Mouse (Mus musculus) spleen, adult 18-20 months (tissue): ENCODE results near the gene 2510009E07Rik.

Experiments used
- DNase-seq, 2 experiments: peaks; one replicate each; pipeline ENCODE4 v3.0.0; 2022; ENCODE audit warnings: mixed read lengths in 2 of 2

The 2510009E07Rik gene

DNA sequence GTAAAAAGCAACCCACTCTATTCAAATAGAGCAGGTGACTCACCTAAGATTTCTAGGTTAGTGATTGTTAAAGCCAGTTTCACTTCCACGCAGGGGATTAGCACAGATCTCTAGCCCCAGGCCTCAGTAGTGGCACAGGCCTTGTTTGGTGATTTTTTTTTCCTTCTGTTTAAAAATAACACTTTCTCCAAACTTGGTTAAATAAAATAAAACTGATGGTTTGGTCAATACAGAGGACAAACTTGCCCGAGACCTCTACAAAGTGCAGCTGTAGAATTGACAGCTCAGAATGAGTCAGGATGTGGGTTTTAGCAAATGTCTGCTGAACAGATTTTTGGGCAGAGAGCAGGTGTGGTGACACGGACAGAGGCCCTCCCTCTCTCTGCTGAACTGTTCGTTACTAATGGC, 62.6 kb downstream of the 2510009E07Rik start:
- no peak for DNase-seq

DNA sequence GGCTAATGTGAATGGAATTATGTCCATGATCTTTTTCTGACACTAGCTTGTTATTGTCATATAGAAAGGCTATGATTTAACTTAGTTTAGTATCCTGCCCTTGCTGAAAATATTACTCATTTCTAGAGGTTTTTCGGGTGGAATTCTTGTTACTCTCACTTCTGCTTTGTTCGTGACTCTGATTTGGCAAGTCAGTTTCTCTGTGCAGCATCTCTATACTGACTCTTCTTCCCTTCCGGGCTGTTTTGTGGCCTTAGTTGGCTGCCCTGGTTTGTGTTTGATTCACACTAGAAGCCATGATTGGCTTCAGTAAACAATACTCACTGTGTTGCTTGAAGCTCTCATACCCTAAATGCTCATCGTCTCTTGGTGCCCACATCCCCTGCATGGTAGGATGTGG, 63.9 kb downstream of the 2510009E07Rik start:
- no peak for DNase-seq

DNA sequence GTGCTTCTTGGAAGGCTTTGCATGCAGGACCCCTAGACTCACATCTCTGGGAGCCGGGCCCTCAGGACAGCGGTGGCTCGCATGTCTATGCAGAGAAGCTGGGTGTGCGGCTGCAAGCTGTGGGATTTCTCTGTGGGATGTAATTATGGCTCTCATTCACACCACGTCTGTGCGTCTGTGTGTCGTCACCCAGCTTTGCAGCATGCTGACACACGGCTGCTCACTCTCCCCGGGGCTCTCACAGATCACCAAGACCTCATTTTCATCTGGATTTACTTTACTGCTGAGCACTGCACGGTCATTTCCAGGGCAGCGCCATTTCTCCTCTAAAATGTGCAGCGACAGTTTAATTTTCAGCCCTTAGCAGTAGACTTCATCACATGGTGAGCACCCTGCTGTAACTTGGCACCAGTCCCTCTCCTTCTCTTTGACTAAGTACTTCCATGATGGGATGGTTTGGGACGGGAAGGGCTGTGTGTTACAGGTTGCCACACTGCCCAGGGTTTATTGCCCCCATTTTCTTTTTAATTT, 66.3 kb downstream of the 2510009E07Rik start:
- DNase-seq = no peak

GRCm38 (mm10) chr16:21627248-21627647, 67.2 kb downstream of the 2510009E07Rik start:
- DNase-seq = no peak

GRCm38 (mm10) chr16:21625784-21626634, 68.5 kb downstream of the 2510009E07Rik start:
- DNase-seq = no peak

DNA sequence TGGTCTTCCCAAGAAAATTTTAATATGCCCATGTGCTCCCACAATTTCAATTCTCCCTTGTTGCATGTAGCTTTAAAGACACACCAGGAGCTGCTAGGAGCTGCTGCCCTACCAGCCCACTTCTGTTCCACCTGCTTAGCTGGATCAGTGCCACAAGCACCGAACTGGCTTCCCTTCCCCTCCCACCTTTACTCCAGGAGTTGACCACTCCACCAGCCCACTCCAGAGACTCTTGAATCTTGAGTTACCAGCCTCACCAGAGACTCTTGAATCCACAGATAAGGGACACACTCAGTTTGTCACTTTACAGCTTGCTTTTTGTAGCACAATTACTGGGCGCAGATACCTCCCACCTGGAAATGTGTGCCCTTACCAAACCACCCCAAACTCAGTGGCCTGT, 73.8 kb downstream of the 2510009E07Rik start:
- no peak for DNase-seq

GRCm38 (mm10) chr16:21615802-21616201, 78.7 kb downstream of the 2510009E07Rik start:
- DNase-seq = no peak

- no peak for DNase-seq
Measured at GRCm38 (mm10) chr16:21610473-21610872, 84.0 kb downstream of the 2510009E07Rik start.

- DNase-seq = no peak
Measured at GRCm38 (mm10) chr16:21608176-21608865, 86.1 kb downstream of the 2510009E07Rik start.

DNA sequence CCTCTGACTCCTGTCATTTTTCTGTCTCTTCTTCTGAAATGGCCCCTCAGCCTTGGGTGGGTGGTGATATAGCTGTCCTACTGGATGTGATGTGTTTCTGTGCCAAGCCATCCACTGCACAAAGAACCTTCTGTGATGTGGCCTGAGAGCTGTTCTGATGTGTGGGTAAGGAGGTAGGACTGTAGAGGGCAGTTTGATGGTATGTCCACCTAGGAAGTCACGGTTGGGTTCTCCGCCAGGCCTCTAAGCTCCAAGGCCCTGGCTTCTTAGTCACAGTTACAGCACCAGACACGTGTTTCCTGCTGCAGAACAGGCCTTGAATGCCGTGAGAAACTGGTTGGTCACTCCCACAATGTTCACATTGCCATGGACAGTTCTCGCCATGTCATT, 86.8 kb downstream of the 2510009E07Rik start:
- DNase-seq = no peak

- DNase-seq = no peak
Measured at GRCm38 (mm10) chr16:21607021-21607650, 87.3 kb downstream of the 2510009E07Rik start.

DNA sequence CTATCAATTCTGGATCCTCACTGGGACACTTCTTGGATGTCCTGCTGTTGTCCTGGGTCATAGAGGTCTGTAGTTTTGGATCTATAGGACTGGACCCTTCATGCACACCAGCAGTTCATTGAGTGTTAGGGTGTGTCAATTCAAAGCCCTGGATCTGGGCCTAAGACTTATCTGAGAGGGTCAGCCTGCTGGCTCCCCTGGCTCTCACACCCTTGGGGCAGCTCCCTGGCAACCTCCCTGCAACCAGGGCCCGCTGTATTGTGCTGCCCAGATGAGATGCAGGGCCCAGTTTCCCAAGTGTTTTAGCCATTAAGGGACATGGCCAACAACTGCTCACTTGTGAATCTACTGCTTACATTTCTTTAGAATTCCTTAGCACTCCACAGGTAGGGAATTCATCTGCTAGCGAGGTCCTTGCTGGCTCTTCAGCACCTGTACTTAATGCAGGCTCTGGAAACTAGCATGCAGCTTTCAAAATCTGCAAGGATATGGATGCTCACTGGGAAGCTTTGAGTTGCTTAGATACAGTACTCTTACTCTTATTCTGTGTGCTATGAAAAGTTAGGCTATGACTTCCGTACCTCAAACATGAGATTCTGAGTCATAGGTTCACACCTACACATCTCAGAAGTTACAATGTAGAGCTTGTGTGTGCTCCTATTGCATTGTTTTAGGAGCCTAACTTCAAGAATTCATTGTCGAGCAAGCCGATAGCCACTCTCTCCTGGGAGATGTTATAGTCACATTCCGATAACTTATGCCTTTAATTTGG, 88.0 kb downstream of the 2510009E07Rik start:
- no peak for DNase-seq

- no peak for DNase-seq
Measured at GRCm38 (mm10) chr16:21604354-21604753, 90.1 kb downstream of the 2510009E07Rik start.
